Mouse (Mus musculus) lung, postnatal 25 days (tissue): ENCODE data around the gene Thnsl2.
A peak's percentile ranks its signal among the peaks of the same experiment; 100 is the strongest.

Experiments used
- DNase-seq: peaks from one replicate; pipeline ENCODE4 v3.0.0; 2022; ENCODE audit warnings: low spot score

Thnsl2 gene

DNA sequence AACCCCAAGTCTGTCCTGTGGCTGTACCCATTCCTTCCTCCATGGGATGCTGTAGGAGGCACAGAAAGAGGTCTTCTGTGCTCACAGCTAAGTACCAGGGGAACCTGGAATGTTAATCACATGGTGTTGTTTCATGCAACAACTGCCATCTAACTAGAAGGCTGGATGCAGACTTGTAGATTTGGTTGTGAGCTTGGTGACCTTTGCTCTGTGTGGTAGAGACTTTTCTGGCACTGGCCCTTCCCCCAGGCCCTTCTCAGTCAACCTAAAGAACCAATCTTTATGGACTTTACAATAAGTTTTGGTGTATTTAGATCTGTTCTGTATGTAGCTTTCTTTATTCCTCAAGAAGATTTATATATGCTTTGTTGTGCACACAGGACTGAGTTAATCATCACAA lies 13.2 kb downstream of the Thnsl2 start:
- DNase-seq = no peak

DNA sequence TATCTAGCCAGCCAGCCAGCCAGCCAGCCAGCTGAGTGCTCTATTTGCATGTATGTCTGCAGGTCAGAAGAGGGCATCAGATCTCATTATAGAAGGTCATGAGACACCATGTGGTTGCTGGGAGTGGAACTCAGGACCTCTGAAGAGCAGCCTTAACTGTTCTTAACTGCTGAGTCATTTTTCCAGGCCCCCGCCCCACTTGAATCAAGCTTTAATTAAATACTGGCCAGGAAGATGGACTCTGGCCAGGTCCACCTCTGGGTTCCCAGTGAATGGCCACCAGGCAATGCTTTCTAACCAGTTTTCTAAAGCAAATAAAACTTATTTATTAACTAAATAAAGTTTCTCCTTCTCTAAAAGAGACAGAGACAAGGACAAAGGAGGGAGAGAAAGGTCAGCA lies 14.0 kb downstream of the Thnsl2 start:
- peak; percentile 72 for DNase-seq

DNA sequence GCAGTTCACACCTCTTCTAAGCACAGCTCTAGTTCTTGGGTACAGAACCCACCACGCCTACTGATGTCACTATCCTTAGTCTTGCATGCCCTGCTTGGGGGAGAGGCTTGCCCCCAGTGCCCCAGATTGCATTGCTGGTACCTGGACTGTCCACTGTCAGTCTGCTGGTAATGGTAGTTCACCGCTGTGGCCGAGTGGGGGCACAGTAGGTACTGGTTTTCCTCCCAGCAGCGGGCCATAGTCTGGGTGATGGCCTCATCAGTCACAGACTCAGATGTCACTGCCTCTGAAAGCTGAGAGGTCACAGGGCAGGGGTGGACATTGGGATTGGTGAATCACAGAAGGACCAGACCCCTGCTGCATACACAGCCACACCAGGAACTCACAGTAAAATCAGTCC lies 15.2 kb downstream of the Thnsl2 start:
- DNase-seq = no peak

DNA sequence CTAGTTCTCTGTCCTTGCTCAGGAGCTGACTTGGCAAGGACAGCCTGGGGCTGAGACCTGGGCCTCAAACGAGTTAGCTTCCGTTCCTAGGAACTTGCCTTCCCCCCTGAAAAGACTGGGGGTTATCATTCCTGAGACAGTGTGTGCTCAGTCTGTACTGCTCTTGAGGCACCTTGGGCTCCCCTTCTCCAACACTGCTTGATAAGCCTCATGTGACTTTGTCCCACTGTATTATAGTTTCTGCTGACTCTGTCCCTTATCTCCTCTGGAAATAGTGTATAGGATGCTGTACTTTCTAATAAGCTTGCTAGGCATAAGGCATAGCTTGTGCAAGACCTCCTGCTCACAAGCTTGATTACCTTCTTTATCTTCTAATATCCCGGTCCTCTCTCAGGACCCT lies 17.9 kb downstream of the Thnsl2 start:
- no peak for DNase-seq

DNA sequence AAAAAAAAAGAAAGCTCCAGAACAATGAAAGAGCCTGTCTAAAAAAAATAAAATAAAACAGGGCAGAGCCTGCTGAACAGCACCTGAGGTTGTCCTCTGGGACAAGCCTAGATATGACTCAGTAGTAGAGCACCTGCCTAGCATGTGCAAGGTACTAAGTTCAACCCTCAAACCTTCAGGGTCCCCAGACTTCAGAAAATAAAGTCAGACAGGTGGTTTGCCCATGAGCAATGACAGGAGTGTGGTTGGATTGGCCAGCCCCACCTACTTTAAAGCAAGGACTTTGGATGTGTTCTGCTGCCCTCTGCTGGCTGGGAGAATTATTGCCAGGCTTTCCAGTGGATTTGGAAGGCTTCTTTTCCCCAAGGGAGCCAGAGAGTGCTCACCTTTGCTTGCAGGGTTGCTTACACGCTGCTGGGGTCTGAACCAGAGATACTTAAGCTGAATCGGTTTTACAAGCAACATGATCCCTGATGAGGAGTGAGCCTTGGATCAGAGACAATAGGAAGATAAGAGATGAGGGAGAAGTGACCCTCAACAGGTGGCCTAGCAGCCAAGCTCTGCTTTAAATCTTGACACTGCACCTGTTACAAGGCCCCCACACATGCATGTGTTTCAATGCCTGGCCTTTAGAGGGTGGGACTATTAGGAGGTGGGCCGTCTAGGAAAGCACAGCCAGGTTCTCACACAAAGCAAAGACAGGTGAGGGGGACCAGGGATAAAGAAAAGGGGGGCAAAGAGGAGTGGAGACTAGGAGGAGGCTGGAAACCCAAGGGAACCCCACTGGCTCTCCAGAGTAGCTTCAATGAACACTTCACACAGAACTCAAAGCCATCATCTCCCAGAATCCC lies 19.0 kb downstream of the Thnsl2 start:
- peak; percentile 73 for DNase-seq

DNA sequence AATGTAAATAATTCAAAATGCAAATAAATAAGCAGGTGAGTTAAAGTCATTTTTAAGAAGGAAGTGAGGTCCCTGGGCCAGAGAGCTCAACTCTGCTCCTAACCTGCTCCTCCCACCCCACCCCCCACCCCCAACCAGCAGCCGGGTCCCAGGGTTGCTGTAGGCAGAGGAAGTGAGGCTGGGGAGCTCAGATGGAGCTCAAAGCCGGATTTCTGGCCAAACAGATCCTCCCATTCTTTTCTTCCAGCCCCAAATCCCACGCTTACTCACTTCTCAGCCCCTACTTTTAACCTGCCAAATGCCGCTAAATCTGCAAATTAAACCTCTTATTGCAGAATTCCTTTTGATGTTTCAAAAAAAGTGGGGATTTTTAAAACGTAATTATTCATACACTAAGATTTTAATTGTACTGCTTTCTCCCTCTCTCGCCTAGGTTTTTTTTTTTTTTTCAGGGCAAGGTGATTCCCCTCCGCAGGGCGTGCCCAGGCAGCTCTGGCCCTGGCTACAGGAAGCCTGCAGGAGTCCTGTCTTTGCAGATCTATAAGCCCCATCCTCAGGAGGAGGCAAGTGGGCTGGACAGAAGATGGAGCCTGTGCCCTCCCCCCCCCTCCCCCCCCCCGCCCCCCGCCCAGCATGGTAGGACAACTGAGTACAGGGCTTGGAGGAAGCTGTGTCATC lies 24.5 kb downstream of the Thnsl2 start:
- DNase-seq = no peak

DNA sequence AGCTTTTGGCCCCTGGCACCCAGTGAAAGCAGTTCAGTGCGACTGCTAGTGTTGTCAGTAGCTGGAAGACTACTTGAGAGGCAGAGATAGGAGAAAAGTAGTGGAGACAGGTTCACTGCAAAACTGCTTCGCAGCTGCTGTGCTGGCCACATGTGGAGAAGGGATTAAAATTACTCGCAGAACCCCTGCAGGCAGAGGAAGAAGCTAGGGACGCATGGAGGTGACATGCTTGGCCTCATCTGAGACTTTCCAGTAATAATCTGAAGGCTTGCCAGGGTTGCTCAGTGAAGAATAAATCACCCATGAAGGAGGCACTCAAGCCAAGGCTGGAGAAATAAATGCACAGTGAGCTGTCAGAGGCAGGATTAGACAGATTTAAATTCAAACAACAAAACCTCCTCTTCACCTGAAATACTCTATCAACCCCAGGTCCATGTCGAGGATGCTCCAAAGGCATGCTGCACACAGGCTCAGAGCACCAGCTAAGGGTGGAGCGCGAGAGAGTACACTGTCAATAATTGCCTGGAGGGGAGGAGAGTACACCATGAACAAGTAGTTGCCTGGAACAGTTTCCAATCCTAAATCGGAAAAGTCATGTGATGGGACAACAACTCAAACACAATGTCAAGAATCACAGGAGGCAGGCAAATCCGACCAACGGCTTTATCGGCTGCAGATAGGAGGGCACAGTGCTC lies 32.7 kb downstream of the Thnsl2 start:
- no peak for DNase-seq

DNA sequence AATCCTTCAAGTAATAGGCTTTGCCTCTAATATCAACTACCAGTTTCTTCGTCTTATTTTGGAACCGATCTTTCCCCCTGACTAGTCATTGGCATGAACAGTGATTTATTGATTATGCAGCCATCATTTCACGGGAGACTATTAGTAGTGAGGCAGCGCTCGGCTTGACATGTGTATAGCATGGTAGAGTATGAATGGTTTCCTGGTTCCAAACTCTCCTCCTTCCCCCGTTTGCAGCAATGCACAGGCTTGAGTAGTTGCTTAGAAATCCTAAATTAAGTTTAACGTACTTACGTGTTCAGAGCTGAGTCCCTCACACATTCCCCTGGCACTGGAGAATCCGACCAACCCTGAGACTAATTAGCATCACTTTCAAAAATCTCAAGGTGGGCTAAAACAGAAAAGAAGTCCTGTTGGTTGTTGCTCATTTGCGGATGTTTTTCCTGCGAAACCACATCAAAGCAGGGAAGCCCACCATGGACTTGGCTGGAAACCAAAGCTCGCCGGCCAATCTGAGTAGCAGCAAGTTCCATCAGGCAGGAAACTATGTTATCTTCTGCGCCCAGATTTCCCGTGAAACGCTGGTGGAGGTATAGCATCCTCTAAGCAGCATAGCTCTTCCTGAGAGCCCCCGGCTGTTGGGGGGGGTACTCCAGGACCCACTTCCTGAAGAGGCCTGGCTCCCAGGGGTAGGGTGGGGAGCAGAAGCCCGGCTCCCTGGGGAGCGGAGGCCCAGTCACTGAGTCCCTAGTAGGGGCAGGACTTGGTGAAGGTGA lies 37.9 kb downstream of the Thnsl2 start:
- no peak for DNase-seq

DNA sequence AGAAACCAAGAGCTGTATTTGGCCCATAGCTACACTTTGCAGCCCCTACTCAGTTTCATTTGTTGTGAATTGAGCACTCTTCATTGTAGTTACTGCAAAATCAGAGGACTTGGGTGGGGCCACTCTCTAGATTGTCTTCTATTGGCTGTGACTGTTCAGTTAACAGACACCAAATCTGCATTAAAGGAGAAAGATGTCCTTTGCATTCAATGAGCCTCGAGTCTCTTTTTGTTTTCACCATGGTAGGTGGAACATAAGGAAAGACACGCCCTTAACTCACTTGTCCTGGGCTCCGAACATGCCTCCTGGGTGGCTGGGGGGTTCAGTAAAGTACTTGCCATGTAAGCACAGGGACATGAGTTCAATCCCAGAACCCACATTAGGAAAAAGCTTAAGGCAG lies 48.1 kb downstream of the Thnsl2 start:
- no peak for DNase-seq

DNA sequence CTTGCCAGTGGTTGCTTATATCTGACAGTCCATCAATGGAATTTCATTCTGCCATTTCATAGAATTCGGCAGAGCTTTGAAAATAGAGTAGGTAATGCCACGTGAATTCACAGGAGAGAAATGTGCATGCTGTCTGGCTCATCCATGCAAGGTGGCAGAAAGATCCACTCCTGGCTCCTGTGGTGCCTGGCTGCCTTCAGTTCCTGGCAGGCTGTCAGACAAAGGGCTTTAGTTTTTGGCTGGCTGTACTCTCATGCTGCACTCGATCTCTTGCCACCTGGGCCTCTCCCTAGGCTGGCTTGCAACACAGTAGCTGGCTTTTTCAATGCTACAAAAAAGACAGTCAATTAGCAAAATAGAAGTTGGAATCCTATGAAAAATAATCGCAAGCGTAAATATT lies 49.5 kb downstream of the Thnsl2 start:
- DNase-seq = no peak

DNA sequence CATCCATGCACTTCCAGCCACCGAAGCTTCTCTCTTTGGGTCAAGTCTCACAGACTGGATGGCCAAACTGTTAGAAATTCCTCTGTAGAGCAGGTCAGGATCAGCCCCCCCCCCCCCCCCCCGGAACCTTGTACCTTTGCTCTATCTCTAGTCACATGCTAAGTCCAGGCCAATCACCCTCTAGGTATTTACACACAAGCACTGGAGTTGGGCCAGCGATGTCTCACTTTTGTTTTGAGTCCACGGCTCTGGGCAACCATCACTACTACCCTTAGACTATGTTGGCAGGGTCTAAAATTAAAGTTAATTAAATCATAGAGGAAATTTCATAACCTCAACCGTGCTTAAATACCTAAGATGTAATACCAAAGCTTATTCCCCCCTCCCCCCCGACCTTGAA lies 50.6 kb downstream of the Thnsl2 start:
- no peak for DNase-seq

DNA sequence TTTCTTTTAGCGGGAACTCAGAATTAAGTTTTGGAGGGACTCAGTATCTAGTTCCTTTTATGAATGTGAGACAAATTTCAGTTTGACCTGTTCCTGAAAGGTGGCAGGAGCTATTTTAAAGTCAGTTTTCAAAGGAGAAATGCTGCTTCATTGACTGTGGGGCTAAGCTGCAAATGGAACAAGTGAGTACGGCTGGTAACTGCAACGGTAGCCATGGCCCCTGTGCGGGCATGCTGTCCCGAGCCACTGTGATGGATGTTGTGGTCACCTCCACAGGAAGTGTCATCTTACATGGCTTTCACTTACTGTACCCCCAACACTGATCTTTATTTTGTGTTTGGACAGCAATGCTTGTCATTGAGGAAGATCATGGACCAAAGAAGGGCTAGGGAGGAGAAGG lies 53.8 kb downstream of the Thnsl2 start:
- no peak for DNase-seq

DNA sequence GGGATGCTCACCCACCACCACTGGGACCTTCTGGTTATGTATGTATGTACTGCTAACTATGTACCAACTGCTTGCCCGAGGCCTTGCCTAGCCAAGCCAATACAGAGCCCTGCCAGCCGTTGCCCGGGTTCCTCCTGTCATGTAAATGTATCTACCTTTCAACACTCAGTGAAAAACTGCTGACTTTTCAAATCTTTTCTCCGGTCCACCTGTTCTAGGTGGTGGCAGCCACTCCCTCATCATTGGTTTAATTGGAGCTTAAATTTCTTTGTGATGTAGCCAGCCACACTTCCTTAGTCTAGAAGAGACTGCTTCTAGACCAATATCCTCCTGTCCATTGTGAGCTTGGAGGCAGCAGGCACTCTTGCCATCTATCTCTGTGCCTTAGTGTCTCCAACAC lies 54.5 kb downstream of the Thnsl2 start:
- no peak for DNase-seq

DNA sequence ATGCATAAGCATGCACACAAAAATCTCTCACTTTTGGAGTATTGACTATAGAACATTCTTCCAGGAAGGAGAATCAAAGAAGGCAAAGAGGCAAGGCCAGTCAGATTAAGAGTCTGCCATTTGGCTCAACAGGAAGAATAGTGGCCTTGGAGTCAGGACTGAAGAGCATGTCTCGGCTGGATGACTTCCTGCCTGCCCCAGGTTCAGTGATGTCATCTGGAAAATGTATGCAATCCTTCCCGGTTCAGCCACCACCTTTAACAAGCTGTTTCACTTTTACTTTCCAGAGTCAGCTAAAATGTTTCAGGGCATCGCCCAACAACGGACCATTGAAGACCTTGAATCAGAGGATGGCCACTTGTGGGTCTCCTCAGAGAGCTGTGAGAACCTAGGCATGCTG lies 55.2 kb downstream of the Thnsl2 start:
- no peak for DNase-seq

DNA sequence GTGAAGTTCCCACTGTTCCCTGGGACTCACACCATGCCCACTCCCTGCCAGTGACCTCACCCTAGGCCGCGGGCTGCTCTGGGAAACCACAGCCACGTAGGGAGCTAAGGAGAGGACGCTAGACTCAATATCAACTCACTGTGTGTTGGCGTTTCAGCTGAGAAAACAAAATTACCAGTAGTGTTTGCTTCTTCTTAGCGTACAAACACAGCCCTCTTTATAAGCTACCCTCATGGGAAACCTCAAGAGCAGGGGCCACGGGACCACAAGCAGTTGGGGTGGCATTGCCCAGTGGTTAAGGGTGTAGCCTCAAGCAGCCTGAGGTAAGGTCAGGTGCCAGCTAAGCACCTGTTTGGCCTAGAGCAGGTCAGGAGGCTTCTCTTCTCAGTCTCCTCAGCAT lies 60.8 kb downstream of the Thnsl2 start:
- DNase-seq = peak; percentile 21

DNA sequence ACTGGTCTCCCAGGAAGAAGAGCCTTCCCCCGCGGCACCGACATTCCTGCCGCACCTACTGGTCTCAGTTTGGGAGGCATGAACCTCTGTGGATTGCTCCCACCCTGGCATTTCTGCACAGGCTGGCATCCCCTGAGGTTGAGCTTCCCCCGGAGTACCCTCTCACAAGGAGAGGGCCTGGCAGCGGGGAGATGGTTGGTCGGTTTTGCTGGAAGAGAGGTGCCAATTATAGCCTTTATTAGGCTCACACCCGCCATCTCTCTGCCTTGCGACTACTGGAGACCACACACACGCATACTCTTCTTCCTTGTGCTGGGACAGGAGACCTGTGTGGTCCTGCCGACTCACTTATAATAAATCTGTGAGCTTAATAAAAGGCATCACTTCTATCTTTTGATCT lies 62.2 kb downstream of the Thnsl2 start:
- DNase-seq = no peak

DNA sequence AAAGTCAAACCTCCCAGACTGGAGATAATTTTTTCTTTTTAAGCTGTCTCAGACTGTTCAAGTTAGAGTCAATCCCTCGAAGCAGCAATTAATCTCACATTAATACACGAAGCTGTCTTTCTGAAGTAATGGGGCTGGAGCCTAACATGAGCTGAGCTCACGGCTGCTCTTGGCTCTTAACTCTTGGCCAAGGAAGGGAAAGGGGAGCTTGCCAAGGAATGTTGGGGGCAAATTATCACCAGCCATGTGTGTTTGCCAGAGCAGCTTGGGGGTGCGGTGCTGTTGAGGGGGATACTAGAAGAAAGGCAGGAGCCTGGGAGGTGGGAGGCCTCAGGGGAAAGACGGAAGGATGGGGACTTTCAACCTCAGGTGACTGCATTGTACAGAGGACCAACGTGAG lies 63.0 kb downstream of the Thnsl2 start:
- DNase-seq = no peak
